Mouse (Mus musculus) olfactory bulb, adult 2 months (tissue): ENCODE results near the gene Gm5580.
"Not testable (repeated sequence)": the region's sequence is repeated elsewhere in the genome, so short reads cannot be mapped to it uniquely, and the experiment has no call there.

Experiments used
- CTCF ChIP-seq: fragments of 200-500 bp; IDR thresholded peaks from 2 replicates; pipeline ENCODE4 v1.5.1; 2012; ENCODE audit warnings: low read depth, mild to moderate bottlenecking, low read length, moderate library complexity; ENCODE audit not compliant: insufficient read depth
- POLR2A ChIP-seq: fragments of 200-500 bp; IDR thresholded peaks from 2 replicates; pipeline ENCODE4 v1.6.1; 2012; ENCODE audit warnings: mild to moderate bottlenecking, low read depth, low read length, moderate library complexity; ENCODE audit not compliant: insufficient read depth

DNA sequence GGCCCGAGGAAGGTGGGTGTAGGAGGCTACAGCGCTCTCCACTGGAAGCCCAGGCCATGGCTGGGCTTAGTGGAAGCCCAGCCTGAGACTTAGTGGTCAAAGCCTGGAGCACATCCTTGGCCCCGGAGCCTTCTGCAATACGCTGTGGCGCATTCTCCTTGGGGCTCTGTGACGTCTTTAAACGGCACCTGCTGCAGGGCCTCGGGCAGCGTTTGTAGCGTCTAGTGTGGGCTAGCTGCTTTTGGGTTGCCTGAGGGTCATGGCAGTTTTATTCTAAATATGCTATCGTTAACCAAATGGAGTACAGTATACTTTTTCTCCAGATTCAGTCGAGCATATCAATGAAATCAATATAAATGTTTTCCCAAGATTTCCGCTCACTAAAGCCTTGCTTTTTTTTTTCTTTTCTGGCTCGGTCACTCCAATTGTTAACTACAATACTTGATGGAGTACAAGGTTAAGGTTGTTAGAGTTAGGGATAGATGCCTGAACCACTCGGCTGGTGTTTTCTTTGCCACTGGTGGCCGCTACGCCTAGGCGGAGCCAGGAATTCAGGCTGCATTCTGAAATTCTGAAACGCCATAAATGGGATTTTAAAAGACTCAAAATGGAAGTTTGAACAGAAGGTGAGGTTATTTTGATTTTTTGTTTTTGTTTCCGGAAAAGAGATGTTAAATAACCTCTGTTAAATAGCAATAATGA, 44.5 kb upstream of the Gm5580 start, which contains the start of gene Olfr212:
- not testable (repeated sequence) for TF ChIP-seq POLR2A, CTCF
